ENCODE assay signal across 13 mouse cellular contexts in the genomic region with DNA sequence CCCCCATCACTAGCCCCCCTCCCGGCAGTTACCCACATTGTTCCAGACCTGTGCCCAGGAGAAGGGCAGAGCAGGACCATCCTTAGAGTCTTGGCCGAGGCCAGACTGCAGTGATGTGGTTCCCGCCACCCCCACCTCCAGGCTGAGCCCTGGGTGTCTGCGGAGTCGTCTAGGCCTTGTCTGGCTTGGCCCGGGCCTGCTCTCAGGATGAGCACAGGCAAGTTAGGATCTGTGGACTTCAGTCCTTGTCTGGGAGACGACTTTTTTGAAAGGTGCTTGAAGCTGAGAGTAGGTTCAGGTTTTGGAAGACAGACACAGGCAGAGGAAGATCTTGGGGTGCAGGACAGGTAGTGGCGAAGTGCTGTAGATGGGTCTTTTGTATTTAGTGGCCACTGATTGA. TPM values are rescaled to one million over a fixed set of nuclear protein-coding genes. Genes with fewer than 3 reads are reported as not detected.
DNase-seq lines count a peak whose midpoint lies in the region; ATAC-seq and TF ChIP-seq lines count a peak whose summit lies in the region.
"Had no signal": no experiment of that assay in that cellular context is flagged by ENCODE, and none has a peak within 500 bp of the region (broad histone marks: within the 10 kb centered on the region; RNA-seq: fewer than 3 reads in every experiment).

No protein-coding gene starts in this region.

- TF ChIP-seq EP300 in ES-Bruce4 (IDR thresholded peaks at IDR 0.05; ENCODE audit: insufficient read depth, low read depth, low read length), result no peak

- H3K4me2 ChIP-seq in hindbrain, postnatal 0 days (ENCODE audit: low read depth, low read length), result no peak overlapping the region
- peak overlapping the region; percentile 28; the same call in 1 of the 2 replicates for H3K4me2 ChIP-seq in liver, embryonic 11.5 days

- H3K27ac ChIP-seq in hindbrain, embryonic 10.5 days, result peak overlapping the region; percentile 91
- H3K27ac ChIP-seq in hindbrain, postnatal 0 days, result no peak overlapping the region
- H3K27ac ChIP-seq in ES-Bruce4 (ENCODE audit: insufficient read depth, low read length), result peak overlapping the region; percentile 59
- peak overlapping the region; percentile 78 for H3K27ac ChIP-seq in embryonic fibroblast, embryonic 13.5 days (ENCODE audit: insufficient read depth, low read length)
- H3K27ac ChIP-seq in liver, embryonic 11.5 days (ENCODE audit: low read depth, low read length), result no peak overlapping the region

- H3K36me3 ChIP-seq in hindbrain, embryonic 10.5 days, result no peaks in the 10 kb centered on the region; the same call in 1 of the 2 replicates
- no peaks in the 10 kb centered on the region for H3K36me3 ChIP-seq in hindbrain, postnatal 0 days (ENCODE audit: insufficient read depth, low read length)
- H3K36me3 ChIP-seq in ES-Bruce4 (ENCODE audit: control insufficient read depth, insufficient read depth, low read length, poor library complexity, severe bottlenecking), result no peaks in the 10 kb centered on the region
- H3K36me3 ChIP-seq in liver, embryonic 11.5 days (ENCODE audit: control insufficient read depth, insufficient read depth, low read length), result no peaks in the 10 kb centered on the region

- H3K27me3 ChIP-seq in hindbrain, embryonic 10.5 days (ENCODE audit: insufficient read depth, poor library complexity, severe bottlenecking), result peaks cover 4% of the 10 kb centered on the region; the same call in 1 of the 2 replicates
- no peaks in the 10 kb centered on the region for H3K27me3 ChIP-seq in hindbrain, postnatal 0 days (ENCODE audit: insufficient read depth, low read length)
- H3K27me3 ChIP-seq in ES-Bruce4 (ENCODE audit: control insufficient read depth, insufficient read depth, low read length, poor library complexity, severe bottlenecking), result no peaks in the 10 kb centered on the region
- H3K27me3 ChIP-seq in liver, embryonic 11.5 days (replicated peaks; ENCODE audit: control insufficient read depth, insufficient read depth, low read length), result 0 out of 2 replicates have a peak, but pooled peaks cover 2% of the 10 kb centered on the region

- 68% methylated on average over 8 of the region's 8 CpGs for WGBS in hindbrain, embryonic 10.5 days
- WGBS in hindbrain, postnatal 0 days, result 73% methylated on average over 8 of the region's 8 CpGs
- WGBS in liver, embryonic 11.5 days, result 64% methylated on average over 8 of the region's 8 CpGs

- H3K4me3 ChIP-seq in hindbrain, embryonic 10.5 days, result peak overlapping the region; percentile 76; the same call in 1 of the 2 replicates
- no peak overlapping the region for H3K4me3 ChIP-seq in hindbrain, postnatal 0 days (ENCODE audit: low read length)
- H3K4me3 ChIP-seq in ES-Bruce4 (ENCODE audit: low read depth, low read length), result peak overlapping the region; percentile 78
- H3K4me3 ChIP-seq in embryonic fibroblast, embryonic 13.5 days (ENCODE audit: insufficient read depth, low read length), result peak overlapping the region; percentile 83
- no peak overlapping the region for H3K4me3 ChIP-seq in liver, embryonic 11.5 days (ENCODE audit: low read depth, low read length)

- TF ChIP-seq POLR2A in ES-Bruce4 (IDR thresholded peaks at IDR 0.05; ENCODE audit: insufficient read depth, low read length), result no peak
- TF ChIP-seq POLR2A in embryonic fibroblast, embryonic 13.5 days (IDR thresholded peaks at IDR 0.05; ENCODE audit: low read depth, low read length), result no peak

- H3K9me3 ChIP-seq in hindbrain, embryonic 10.5 days, result no peaks in the 10 kb centered on the region
- H3K9me3 ChIP-seq in hindbrain, postnatal 0 days (ENCODE audit: low read length), result no peaks in the 10 kb centered on the region
- no peaks in the 10 kb centered on the region for H3K9me3 ChIP-seq in ES-Bruce4 (replicated peaks; ENCODE audit: control insufficient read depth, insufficient read depth, low read length, poor library complexity, severe bottlenecking)
- no peaks in the 10 kb centered on the region for H3K9me3 ChIP-seq in liver, embryonic 11.5 days (ENCODE audit: control insufficient read depth, low read length)

- ATAC-seq in hindbrain, postnatal 0 days, result no peak
- ATAC-seq in liver, embryonic 11.5 days (replicated peaks; ENCODE audit: low FRiP score), result no peak
- ATAC-seq: forebrain, embryonic 16.5 days had no signal

- H3K9ac ChIP-seq in hindbrain, postnatal 0 days (replicated peaks; ENCODE audit: low read length), result no peak overlapping the region
- H3K9ac ChIP-seq in ES-Bruce4 (ENCODE audit: low read depth, poor library complexity, severe bottlenecking), result peak overlapping the region; percentile 54
- H3K9ac ChIP-seq in liver, embryonic 11.5 days (ENCODE audit: low read depth, low read length), result no peak overlapping the region

- no peak for TF ChIP-seq CTCF in hindbrain, postnatal 0 days (IDR thresholded peaks at IDR 0.05; ENCODE audit: low read depth)
- TF ChIP-seq CTCF in ES-Bruce4 (IDR thresholded peaks at IDR 0.05; ENCODE audit: low read depth, low read length), result no peak
- no peak for TF ChIP-seq CTCF in embryonic fibroblast, embryonic 13.5 days (IDR thresholded peaks at IDR 0.05; ENCODE audit: borderline replicate concordance, insufficient read depth, low read length)

- peaks cover 81% of the 10 kb centered on the region for H3K4me1 ChIP-seq in hindbrain, embryonic 10.5 days (replicated peaks)
- peaks cover 12% of the 10 kb centered on the region for H3K4me1 ChIP-seq in hindbrain, postnatal 0 days (ENCODE audit: insufficient read depth, low read length)
- peaks cover 17% of the 10 kb centered on the region for H3K4me1 ChIP-seq in ES-Bruce4 (ENCODE audit: control insufficient read depth, insufficient read depth, low read length)
- peaks cover 17% of the 10 kb centered on the region; the same call in 1 of the 2 replicates for H3K4me1 ChIP-seq in embryonic fibroblast, embryonic 13.5 days (ENCODE audit: control insufficient read depth, insufficient read depth, low read length)
- peaks cover 50% of the 10 kb centered on the region for H3K4me1 ChIP-seq in liver, embryonic 11.5 days (replicated peaks; ENCODE audit: control insufficient read depth, insufficient read depth, low read length)

- DNase-seq in hindbrain, embryonic 10.5 days (ENCODE audit: low spot score), result no peak
- no peak for DNase-seq in hindbrain, postnatal 0 days (ENCODE audit: low spot score)
- no peak for DNase-seq in liver, embryonic 11.5 days (ENCODE audit: low spot score)
- DNase-seq in spleen, adult 12 weeks (ENCODE audit: low spot score), result no peak
- no peak for DNase-seq in cerebellum, adult 18-20 months
- no peak for DNase-seq in cerebellum, postnatal 36 days
- DNase-seq: cerebellum, adult 9-11 months; kidney, adult 9 months; lung, adult 18-20 months had no signal

RNA-seq across cellular contexts. Expression of gene Hspg2, which starts 2.8 kb away (rescaled TPM):
- 15.2 and 18.2 TPM in 2 replicates for polyA plus RNA-seq in hindbrain, embryonic 10.5 days (2016; fragmentation: Nextera tagmentation; extraction: Ambion mirVana)
- 37.8 and 39.2 TPM in 2 replicates for total RNA-seq in hindbrain, postnatal 0 days (2014; rRNA removed)
- polyA plus RNA-seq in hindbrain, postnatal 0 days (2015; fragmentation: Nextera tagmentation; extraction: Ambion mirVana), result 3.5 and 3.7 TPM in 2 replicates
- polyA plus RNA-seq in ES-Bruce4 (2011; ENCODE audit: insufficient read depth, insufficient read length, low read depth, missing spikeins), result 147 and 184 TPM in 2 replicates
- polyA plus RNA-seq in embryonic fibroblast, embryonic 13.5 days (2011; ENCODE audit: insufficient read length, low read depth, missing spikeins), result 271 and 368 TPM in 2 replicates
- 19.9 and 20.8 TPM in 2 replicates for polyA plus RNA-seq in liver, embryonic 11.5 days (2014; fragmentation: Nextera tagmentation; extraction: Ambion mirVana)

RNA-seq across cellular contexts. Expression of gene 1700013G24Rik, which starts 18.2 kb away (rescaled TPM):
- polyA plus RNA-seq in hindbrain, embryonic 10.5 days (2016; fragmentation: Nextera tagmentation; extraction: Ambion mirVana), result not detected in 2 replicates
- not detected in 2 replicates for total RNA-seq in hindbrain, postnatal 0 days (2014; rRNA removed)
- not detected in 2 replicates for polyA plus RNA-seq in hindbrain, postnatal 0 days (2015; fragmentation: Nextera tagmentation; extraction: Ambion mirVana)
- polyA plus RNA-seq in ES-Bruce4 (2011; ENCODE audit: insufficient read depth, insufficient read length, low read depth, missing spikeins), result not detected in 2 replicates
- not detected in 2 replicates for polyA plus RNA-seq in embryonic fibroblast, embryonic 13.5 days (2011; ENCODE audit: insufficient read length, low read depth, missing spikeins)
- not detected in 2 replicates for polyA plus RNA-seq in liver, embryonic 11.5 days (2014; fragmentation: Nextera tagmentation; extraction: Ambion mirVana)
- polyA plus RNA-seq: forebrain, embryonic 16.5 days; thymus, postnatal 0 days had no signal

RNA-seq across cellular contexts. Expression of gene Cela3b, which starts 41.0 kb away (rescaled TPM):
- not detected in 2 replicates for polyA plus RNA-seq in hindbrain, embryonic 10.5 days (2016; fragmentation: Nextera tagmentation; extraction: Ambion mirVana)
- total RNA-seq in hindbrain, postnatal 0 days (2014; rRNA removed), result not detected in 2 replicates
- not detected in 2 replicates for polyA plus RNA-seq in hindbrain, postnatal 0 days (2015; fragmentation: Nextera tagmentation; extraction: Ambion mirVana)
- not detected in 2 replicates for polyA plus RNA-seq in ES-Bruce4 (2011; ENCODE audit: insufficient read depth, insufficient read length, low read depth, missing spikeins)
- not detected in 2 replicates for polyA plus RNA-seq in embryonic fibroblast, embryonic 13.5 days (2011; ENCODE audit: insufficient read length, low read depth, missing spikeins)
- not detected in 2 replicates for polyA plus RNA-seq in liver, embryonic 11.5 days (2014; fragmentation: Nextera tagmentation; extraction: Ambion mirVana)
- polyA plus RNA-seq: forebrain, embryonic 16.5 days; thymus, postnatal 0 days had no signal

Comparison
In these comparisons a context has a peak if more than half of its experiments do, and no peak if none do; other contexts are left out.
1. H3K27ac ChIP-seq: peak in hindbrain, embryonic 10.5 days (single experiment), ES-Bruce4 (single experiment) and embryonic fibroblast, embryonic 13.5 days (single experiment); none in hindbrain, postnatal 0 days (single experiment) and liver, embryonic 11.5 days (single experiment).
2. H3K4me3 ChIP-seq: peak in hindbrain, embryonic 10.5 days (single experiment), ES-Bruce4 (single experiment) and embryonic fibroblast, embryonic 13.5 days (single experiment); none in hindbrain, postnatal 0 days (single experiment) and liver, embryonic 11.5 days (single experiment).